Mouse (Mus musculus): ENCODE measurements around the gene E130208F15Rik.

The E130208F15Rik gene

GRCm38 (mm10) chr7:30308076-30309005 is 13.2 kb upstream of the E130208F15Rik start, which contains the start of gene Alkbh6:
TSS of gene Alkbh6 (plus strand) at chr7:30308717.
- peak; percentile 97 for DNase-seq

- no peak for DNase-seq
Measured at GRCm38 (mm10) chr7:30309395-30310129, 12.0 kb upstream of the E130208F15Rik start.

GRCm38 (mm10) chr7:30310136-30310535 is 11.4 kb upstream of the E130208F15Rik start:
- no peak for DNase-seq

GRCm38 (mm10) chr7:30313666-30314320 is 7.7 kb upstream of the E130208F15Rik start:
- no peak for DNase-seq

- no peak for DNase-seq
Measured at GRCm38 (mm10) chr7:30314721-30315155, 6.8 kb upstream of the E130208F15Rik start, which contains the start of gene Syne4. TSS of gene Syne4 (plus strand) at chr7:30314807.

GRCm38 (mm10) chr7:30315559-30316529 is 5.7 kb upstream of the E130208F15Rik start:
- DNase-seq = no peak

GRCm38 (mm10) chr7:30318142-30318541 is 3.4 kb upstream of the E130208F15Rik start:
- no peak for DNase-seq

GRCm38 (mm10) chr7:30320946-30321345 is 594 bp upstream of the E130208F15Rik start:
- no peak for DNase-seq

GRCm38 (mm10) chr7:30322285-30322667 is 736 bp downstream of the E130208F15Rik start:
- peak; percentile 97 for DNase-seq

- DNase-seq = no peak
Measured at GRCm38 (mm10) chr7:30322865-30323264, 1.3 kb downstream of the E130208F15Rik start.

- DNase-seq = no peak
Measured at GRCm38 (mm10) chr7:30323795-30324194, 2.3 kb downstream of the E130208F15Rik start, which contains the start of gene Sdhaf1. TSS of gene Sdhaf1 (minus strand) at chr7:30323895.

- no peak for DNase-seq
Measured at GRCm38 (mm10) chr7:30324300-30324944, 2.9 kb downstream of the E130208F15Rik start.

GRCm38 (mm10) chr7:30325364-30325763 is 3.8 kb downstream of the E130208F15Rik start:
- peak; percentile 75 for DNase-seq

GRCm38 (mm10) chr7:30326427-30326826 is 4.9 kb downstream of the E130208F15Rik start:
- DNase-seq = no peak

- DNase-seq = peak; percentile 60
Measured at GRCm38 (mm10) chr7:30327140-30327539, 5.6 kb downstream of the E130208F15Rik start.

GRCm38 (mm10) chr7:30328379-30328778 is 6.8 kb downstream of the E130208F15Rik start:
- no peak for DNase-seq

GRCm38 (mm10) chr7:30331887-30332286 is 10.3 kb downstream of the E130208F15Rik start:
- peak; percentile 97 for DNase-seq

GRCm38 (mm10) chr7:30332622-30333259 is 11.2 kb downstream of the E130208F15Rik start:
- no peak for DNase-seq

GRCm38 (mm10) chr7:30333436-30333835 is 11.9 kb downstream of the E130208F15Rik start:
- peak; percentile 80 for DNase-seq

GRCm38 (mm10) chr7:30334563-30334962 is 13.0 kb downstream of the E130208F15Rik start:
- no peak for DNase-seq

GRCm38 (mm10) chr7:30335688-30336087 is 14.1 kb downstream of the E130208F15Rik start:
- no peak for DNase-seq

Data from retina, postnatal 1 day (tissue).